Mouse (Mus musculus) CH12.LX (cell line): ENCODE data around the gene Lmx1a.

Experiments
- CTCF ChIP-seq, 2 experiments: IDR thresholded peaks in 1 of 2; conservative IDR thresholded peaks in 1 of 2; 2 replicates each; pipeline ENCODE4 v1.5.1; 2011 to 2012; ENCODE audit warnings: low read depth in 2 of 2, low read length in 2 of 2, improper control_type of control experiment in 1 of 2, inconsistent platforms in 1 of 2, mild to moderate bottlenecking in 1 of 2, moderate library complexity in 1 of 2
- POLR2A ChIP-seq: IDR thresholded peaks from 2 replicates; pipeline ENCODE4 v1.6.1; 2011; ENCODE audit warnings: low read depth, mild to moderate bottlenecking, improper control_type of control experiment, low read length
- USF1 ChIP-seq: IDR thresholded peaks from 2 replicates; pipeline ENCODE4 v1.6.1; 2014; ENCODE audit warnings: low read depth, mild to moderate bottlenecking, inconsistent platforms, low read length, improper control_type of control experiment

DNA sequence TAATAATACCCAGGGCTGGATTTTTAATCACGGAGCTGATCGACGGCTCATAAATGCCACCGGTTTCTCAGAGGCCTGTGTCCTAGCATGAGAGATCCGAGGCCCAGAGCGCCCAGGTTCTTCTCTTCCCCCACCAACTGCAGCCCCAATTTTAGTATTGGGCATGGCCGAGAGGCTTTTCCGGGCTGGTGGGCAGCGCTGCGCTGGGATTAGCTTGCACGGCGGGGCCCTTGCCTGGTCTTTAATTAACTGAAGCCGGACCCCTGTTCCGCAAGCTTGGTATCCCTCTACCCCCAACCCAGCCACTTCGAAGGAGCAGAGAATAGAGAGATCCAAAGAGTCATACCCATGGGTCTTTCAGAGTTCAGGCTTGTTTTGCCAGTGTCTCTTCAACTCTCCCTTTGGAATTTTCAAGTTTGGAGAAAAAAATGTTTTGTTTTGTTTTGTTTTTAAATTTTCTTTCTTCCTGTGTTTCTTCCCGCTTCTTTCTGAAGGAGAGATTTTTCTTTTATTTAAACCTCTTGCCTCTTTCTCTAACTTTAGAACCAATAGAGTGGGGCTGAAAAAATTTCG lies 1.2 kb downstream of the Lmx1a start:
- TF ChIP-seq POLR2A (no peak), CTCF (conservative IDR thresholded peaks at IDR 0.05 in 1 of 2, IDR thresholded peaks at IDR 0.05 in 1 of 2; ENCODE audit: low read depth in 2 of 2, low read length in 2 of 2) (no peak), USF1 (no peak)
